Mouse (Mus musculus) brain, embryonic 14.5 days (tissue): ENCODE measurements around the gene Tomm22.

Experiments
- CTCF ChIP-seq: fragments of 200-500 bp; IDR thresholded peaks from 2 replicates; pipeline ENCODE4 v1.5.1; 2012; ENCODE audit warnings: inconsistent platforms, mild to moderate bottlenecking, moderate library complexity, borderline replicate concordance; ENCODE audit not compliant: insufficient read depth, insufficient read length; ENCODE audit errors: extremely low read depth
- POLR2A ChIP-seq: fragments of 200-500 bp; IDR thresholded peaks from 2 replicates; pipeline ENCODE4 v1.6.1; 2012; ENCODE audit warnings: mild to moderate bottlenecking, inconsistent platforms, borderline replicate concordance; ENCODE audit not compliant: poor library complexity, insufficient read depth, insufficient read length, severe bottlenecking; ENCODE audit errors: extremely low read depth

DNA sequence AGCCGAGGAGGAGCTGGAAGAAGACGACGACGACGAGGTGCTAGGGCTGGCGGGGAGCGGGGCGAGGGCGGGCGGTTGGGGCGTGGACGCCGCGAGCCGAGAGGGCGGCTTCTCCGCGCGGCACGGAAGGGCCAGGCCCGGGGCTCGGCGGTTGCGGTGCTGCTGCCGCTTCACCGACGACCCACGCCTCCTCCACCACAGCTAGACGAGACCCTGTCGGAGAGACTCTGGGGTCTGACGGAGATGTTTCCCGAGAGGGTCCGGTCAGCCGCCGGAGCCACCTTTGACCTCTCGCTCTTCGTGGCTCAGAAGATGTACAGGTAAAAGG, 275 bp downstream of the Tomm22 start:
- no peak for TF ChIP-seq POLR2A
- TF ChIP-seq CTCF = no peak
